Mouse (Mus musculus) cerebellum, adult 9-11 months (tissue): Measurements from ENCODE around the gene Gpc3.
"Not testable (repeated sequence)": the region's sequence is repeated elsewhere in the genome, so short reads cannot be mapped to it uniquely, and the experiment has no call there.

Experiments used
- DNase-seq: peaks from one replicate; pipeline ENCODE4 v3.0.0; 2022

Gpc3 gene

GRCm38 (mm10) chrX:52261991-52262390 is 351.8 kb downstream of the Gpc3 start:
- no peak for DNase-seq

GRCm38 (mm10) chrX:52261546-52261945 is 352.2 kb downstream of the Gpc3 start:
- no peak for DNase-seq

- DNase-seq = not testable (repeated sequence)
Measured at GRCm38 (mm10) chrX:52259771-52260170, 354.0 kb downstream of the Gpc3 start.

- no peak for DNase-seq
Measured at GRCm38 (mm10) chrX:52254526-52254925, 359.2 kb downstream of the Gpc3 start.

- no peak for DNase-seq
Measured at GRCm38 (mm10) chrX:52245694-52246297, 368.0 kb downstream of the Gpc3 start.

GRCm38 (mm10) chrX:52237470-52237869 is 376.3 kb downstream of the Gpc3 start:
- DNase-seq = no peak

- DNase-seq = no peak
Measured at GRCm38 (mm10) chrX:52231984-52232383, 381.8 kb downstream of the Gpc3 start.

GRCm38 (mm10) chrX:52230711-52231110 is 383.0 kb downstream of the Gpc3 start:
- no peak for DNase-seq
